Mouse (Mus musculus) myocyte (in vitro differentiated cells): Measurements from ENCODE around the gene Cilp2.

ENCODE experiments used
- CEBPB ChIP-seq: IDR thresholded peaks from 2 replicates; pipeline ENCODE4 v1.6.1; 2011; ENCODE audit warnings: mild to moderate bottlenecking, moderate library complexity; ENCODE audit not compliant: poor library complexity, insufficient read depth, severe bottlenecking
- E2F4 ChIP-seq: IDR thresholded peaks from one replicate; pipeline ENCODE4 v1.6.1; 2011; ENCODE audit warnings: mild to moderate bottlenecking, control low read depth, moderate library complexity; ENCODE audit not compliant: insufficient read depth
- MAX ChIP-seq: IDR thresholded peaks from one replicate; pipeline ENCODE4 v1.6.1; 2011; ENCODE audit warnings: low read depth, mild to moderate bottlenecking, control low read depth
- MYOD1 ChIP-seq, 3 experiments: IDR thresholded peaks; one replicate each; pipeline ENCODE4 v1.6.1; 2011; ENCODE audit warnings: control low read depth in 2 of 3, low read depth in 2 of 3, mild to moderate bottlenecking in 2 of 3, moderate library complexity in 1 of 3; ENCODE audit not compliant: insufficient read length in 2 of 3, control insufficient read depth in 1 of 3
- MYOG ChIP-seq, 3 experiments: IDR thresholded peaks; one replicate each; pipeline ENCODE4 v1.6.1; 2011; ENCODE audit warnings: control low read depth in 2 of 3, low read depth in 2 of 3, mild to moderate bottlenecking in 2 of 3; ENCODE audit not compliant: insufficient read length in 2 of 3, control insufficient read depth in 1 of 3, insufficient read depth in 1 of 3
- POLR2A ChIP-seq: IDR thresholded peaks from one replicate; pipeline ENCODE4 v1.6.1; 2011; ENCODE audit warnings: low read depth, mild to moderate bottlenecking, control low read depth, moderate library complexity; ENCODE audit not compliant: insufficient read length
- REST ChIP-seq: IDR thresholded peaks from one replicate; pipeline ENCODE4 v1.6.1; 2011; ENCODE audit warnings: mild to moderate bottlenecking, control low read depth, moderate library complexity; ENCODE audit not compliant: insufficient read depth, insufficient read length
- SRF ChIP-seq: IDR thresholded peaks from one replicate; pipeline ENCODE4 v1.6.1; 2011; ENCODE audit warnings: low read depth; ENCODE audit not compliant: control insufficient read depth, insufficient read length
- TCF12 ChIP-seq: IDR thresholded peaks from one replicate; pipeline ENCODE4 v1.6.1; 2011; ENCODE audit warnings: mild to moderate bottlenecking, control low read depth; ENCODE audit not compliant: poor library complexity, insufficient read depth, severe bottlenecking

DNA sequence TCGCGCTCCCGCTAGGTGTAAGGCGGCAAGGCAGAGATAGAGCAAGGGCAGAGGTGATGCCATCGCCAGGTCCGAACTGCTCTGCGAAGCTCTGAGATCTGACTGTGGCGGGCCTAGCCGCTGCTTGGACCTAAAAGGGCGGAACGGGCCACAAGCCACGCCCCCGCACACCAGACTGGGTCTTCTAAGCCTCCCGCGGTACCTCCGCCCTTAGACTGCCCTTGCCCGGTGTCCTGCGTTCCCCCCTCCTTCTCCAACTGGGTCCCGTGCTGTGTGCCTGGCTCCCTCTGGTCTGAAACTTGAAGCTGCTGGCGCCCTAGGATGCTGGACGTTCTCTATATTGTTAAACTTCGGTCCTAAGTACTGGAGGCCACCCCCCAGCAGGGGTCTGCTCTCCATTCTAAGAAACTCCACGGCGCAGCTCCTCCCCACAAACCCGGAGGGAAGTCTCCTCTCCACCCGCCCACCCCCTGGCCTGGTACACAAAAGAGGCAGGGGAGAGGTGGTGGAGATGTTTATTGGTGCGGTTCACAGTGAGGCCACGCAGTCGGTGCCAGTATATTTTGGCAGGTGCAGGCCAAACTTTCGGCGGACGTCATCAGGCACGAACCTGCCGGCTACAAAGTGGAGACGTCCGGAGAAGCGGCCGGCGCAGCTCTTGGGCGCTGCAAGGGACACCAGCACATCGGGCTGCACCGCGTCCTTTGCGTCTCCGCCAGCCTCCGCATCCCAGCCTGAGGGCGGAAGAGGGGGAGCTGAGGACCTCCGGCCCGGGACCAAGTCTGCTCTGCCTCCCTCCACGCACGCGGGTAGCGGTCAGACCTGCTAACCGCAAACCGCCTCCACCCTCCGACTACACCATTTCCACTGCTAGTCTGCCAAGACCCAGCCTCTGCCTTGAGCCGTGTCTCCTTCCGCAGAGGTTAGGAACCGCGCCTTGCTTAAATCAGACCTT, at the start of gene Cilp2:
- TF ChIP-seq POLR2A (no peak), MYOD1 (IDR thresholded peaks at IDR 0.05; ENCODE audit: control insufficient read depth in 1 of 3, insufficient read length in 2 of 3, low read depth in 2 of 3) (no peak), SRF (no peak), MAX (no peak), TCF12 (no peak), E2F4 (no peak), CEBPB (no peak), MYOG (IDR thresholded peaks at IDR 0.05; ENCODE audit: control insufficient read depth in 1 of 3, insufficient read depth in 1 of 3, insufficient read length in 2 of 3, low read depth in 2 of 3) (no peak), REST (no peak)
